Mouse (Mus musculus) C2C12 (cell line): ENCODE measurements around the gene Cit. TPM values are rescaled to one million over a fixed set of nuclear protein-coding genes. Genes with fewer than 3 reads are reported as not detected.

Experiments used
- H3K27me3 ChIP-seq: one replicate; pipeline ENCODE4 v1.6.1; 2011; ENCODE audit not compliant: control insufficient read depth, insufficient read depth, insufficient read length
- H3K36me3 ChIP-seq: one replicate; pipeline ENCODE4 v1.6.1; 2011; ENCODE audit not compliant: control insufficient read depth, insufficient read depth
- H3K4me3 ChIP-seq: one replicate; pipeline ENCODE4 v1.5.1; 2011; ENCODE audit warnings: mild to moderate bottlenecking, control low read depth; ENCODE audit not compliant: poor library complexity, insufficient read depth, severe bottlenecking
- H3K79me2 ChIP-seq: one replicate; pipeline ENCODE4 v1.6.1; 2011; ENCODE audit not compliant: control insufficient read depth, insufficient read depth
- H3K79me3 ChIP-seq: one replicate; pipeline ENCODE4 v1.6.1; 2011; ENCODE audit warnings: low read depth, control low read depth
- H3ac ChIP-seq: one replicate; pipeline ENCODE3; 2011; ENCODE audit warnings: low read depth; ENCODE audit not compliant: control insufficient read depth, insufficient read length
- CEBPB ChIP-seq: IDR thresholded peaks from one replicate; pipeline ENCODE4 v1.6.1; 2011; ENCODE audit warnings: low read depth, mild to moderate bottlenecking, control low read depth, moderate library complexity
- CTCF ChIP-seq: IDR thresholded peaks from one replicate; pipeline ENCODE4 v1.5.1; 2011; ENCODE audit not compliant: control insufficient read depth, insufficient read depth, insufficient read length
- FOSL1 ChIP-seq: IDR thresholded peaks from one replicate; pipeline ENCODE4 v1.8.0; 2011; ENCODE audit warnings: mild to moderate bottlenecking, low read length; ENCODE audit not compliant: poor library complexity, insufficient read depth, severe bottlenecking
- MAX ChIP-seq: IDR thresholded peaks from one replicate; pipeline ENCODE4 v1.6.1; 2011; ENCODE audit warnings: mild to moderate bottlenecking, control low read depth
- MYOD1 ChIP-seq: IDR thresholded peaks from one replicate; pipeline ENCODE4 v1.6.1; 2011; ENCODE audit warnings: low read depth; ENCODE audit not compliant: control insufficient read depth, insufficient read length
- MYOG ChIP-seq: IDR thresholded peaks from one replicate; pipeline ENCODE4 v1.6.1; 2011; ENCODE audit not compliant: control insufficient read depth, insufficient read length; ENCODE audit errors: extremely low read depth
- USF1 ChIP-seq: IDR thresholded peaks from one replicate; pipeline ENCODE4 v1.6.1; 2011; ENCODE audit warnings: low read depth, mild to moderate bottlenecking, control low read depth, moderate library complexity
- polyA plus RNA-seq: library from polyadenylated mRNA; unstranded; fragments of >200 nt; fragmentation: generic; extraction: Trizol; gene quantifications from one replicate; pipeline ENCODE4 v1.2.1, GENCODE M21; 2012; ENCODE audit warnings: missing spikeins

The Cit gene
- polyA plus RNA-seq, 1 experiment = 19.9 TPM

DNA sequence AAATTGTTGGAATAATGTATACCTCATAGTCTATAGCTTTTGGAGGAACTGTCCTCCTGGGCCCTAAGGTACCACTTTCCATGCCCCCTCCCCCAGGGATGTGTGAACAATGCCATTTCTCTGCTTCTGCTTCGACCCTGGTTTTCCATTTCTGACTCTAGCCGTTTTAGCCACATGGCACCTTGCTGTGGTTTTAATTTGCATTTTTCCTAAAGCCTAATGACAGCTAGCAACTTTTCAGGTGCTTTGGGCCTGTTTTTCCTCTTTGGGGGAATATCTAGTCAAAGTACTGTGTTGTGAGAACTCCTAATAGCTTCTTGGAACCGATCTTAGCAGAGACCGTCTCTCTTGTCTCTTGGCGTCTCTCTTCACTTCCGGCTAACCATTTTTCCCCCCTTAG is 139.3 kb downstream of the Cit start:
- no peak overlapping the region for H3K4me3 ChIP-seq
- H3K79me3 ChIP-seq = no peaks in the 10 kb centered on the region
- no peak overlapping the region for H3ac ChIP-seq
- no peaks in the 10 kb centered on the region for H3K27me3 ChIP-seq
- TF ChIP-seq CTCF (no peak), CEBPB (no peak), MYOG (no peak), MYOD1 (no peak), MAX (no peak)
- peaks cover 70% of the 10 kb centered on the region for H3K36me3 ChIP-seq
- no peaks in the 10 kb centered on the region for H3K79me2 ChIP-seq

DNA sequence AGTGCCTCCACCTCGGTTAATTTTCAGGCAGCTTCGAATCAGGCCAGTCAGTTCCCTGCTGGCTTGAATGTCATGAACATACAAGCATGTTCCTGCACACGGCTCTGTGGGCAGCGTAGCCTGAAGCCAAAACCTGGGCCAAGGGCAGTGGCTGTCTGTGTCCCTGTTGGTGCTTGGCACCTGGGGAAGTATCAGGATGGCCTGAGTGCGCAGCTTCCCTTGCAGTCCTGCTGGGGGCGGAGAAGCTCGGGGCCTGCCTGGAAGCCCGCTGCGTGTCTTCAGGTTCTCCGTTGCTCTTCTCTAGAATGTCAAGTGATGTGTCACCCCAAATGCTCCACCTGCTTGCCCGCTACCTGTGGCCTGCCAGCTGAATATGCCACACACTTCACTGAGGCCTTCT is 140.0 kb downstream of the Cit start:
- H3K27me3 ChIP-seq = no peaks in the 10 kb centered on the region
- TF ChIP-seq MAX (no peak), FOSL1 (no peak)
- no peak overlapping the region for H3ac ChIP-seq
- no peak overlapping the region for H3K4me3 ChIP-seq
- peaks cover 70% of the 10 kb centered on the region for H3K36me3 ChIP-seq
- no peaks in the 10 kb centered on the region for H3K79me3 ChIP-seq
- no peaks in the 10 kb centered on the region for H3K79me2 ChIP-seq

DNA sequence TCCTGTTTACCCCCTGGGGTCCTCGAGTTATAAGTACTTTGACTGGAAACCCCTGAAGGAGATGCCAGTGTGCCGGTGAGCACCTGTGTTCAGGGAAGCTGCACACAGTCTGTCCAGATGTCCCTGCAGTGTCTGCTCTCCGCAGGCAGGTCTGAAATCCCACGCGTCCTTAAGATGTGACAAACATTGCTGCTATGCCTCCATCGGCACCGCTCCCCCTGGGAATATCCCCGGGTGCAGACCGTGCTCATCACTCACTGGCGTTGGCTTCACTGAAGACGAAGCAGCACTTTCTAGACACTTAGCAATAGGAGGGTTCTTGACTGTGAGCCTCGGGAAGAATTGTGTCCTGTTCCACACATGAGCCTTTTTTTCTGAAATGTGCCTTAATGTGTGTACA is 142.2 kb downstream of the Cit start:
- H3K36me3 ChIP-seq = peaks cover 85% of the 10 kb centered on the region
- H3K79me3 ChIP-seq = no peaks in the 10 kb centered on the region
- H3K79me2 ChIP-seq = no peaks in the 10 kb centered on the region
- H3K27me3 ChIP-seq = no peaks in the 10 kb centered on the region
- no peak overlapping the region for H3K4me3 ChIP-seq
- TF ChIP-seq MYOD1 = no peak
- no peak for TF ChIP-seq USF1
- no peak for TF ChIP-seq CEBPB
- no peak for TF ChIP-seq FOSL1
- TF ChIP-seq CTCF = no peak
- no peak for TF ChIP-seq MAX
- no peak for TF ChIP-seq MYOG
- no peak overlapping the region for H3ac ChIP-seq

DNA sequence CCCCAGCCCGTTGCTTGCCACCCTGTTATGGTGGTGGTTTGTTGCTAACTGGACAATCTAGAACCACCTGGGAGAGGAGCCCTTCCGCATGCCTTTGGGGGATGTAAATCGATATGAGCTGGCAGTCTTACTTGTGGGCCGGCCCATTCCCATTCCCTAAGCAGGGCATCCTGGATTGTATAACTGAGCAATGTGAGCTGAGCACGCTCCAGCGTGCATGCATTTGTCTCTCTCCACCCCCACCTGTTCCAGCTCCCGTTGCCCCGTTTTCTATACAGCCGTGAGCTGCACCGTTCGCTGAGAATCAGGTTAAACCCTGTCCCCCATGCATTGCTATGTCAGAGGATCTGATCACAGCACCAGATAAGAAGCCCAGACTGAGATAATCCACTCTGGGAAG is 146.6 kb downstream of the Cit start:
- H3K79me3 ChIP-seq = no peaks in the 10 kb centered on the region
- H3K27me3 ChIP-seq = no peaks in the 10 kb centered on the region
- peaks cover 74% of the 10 kb centered on the region for H3K36me3 ChIP-seq
- TF ChIP-seq CEBPB = no peak
- TF ChIP-seq FOSL1 = no peak
- no peak for TF ChIP-seq MAX
- no peak for TF ChIP-seq USF1
- TF ChIP-seq MYOG = no peak
- TF ChIP-seq CTCF = no peak
- TF ChIP-seq MYOD1 = no peak
- H3ac ChIP-seq = no peak overlapping the region
- no peaks in the 10 kb centered on the region for H3K79me2 ChIP-seq
- H3K4me3 ChIP-seq = no peak overlapping the region

DNA sequence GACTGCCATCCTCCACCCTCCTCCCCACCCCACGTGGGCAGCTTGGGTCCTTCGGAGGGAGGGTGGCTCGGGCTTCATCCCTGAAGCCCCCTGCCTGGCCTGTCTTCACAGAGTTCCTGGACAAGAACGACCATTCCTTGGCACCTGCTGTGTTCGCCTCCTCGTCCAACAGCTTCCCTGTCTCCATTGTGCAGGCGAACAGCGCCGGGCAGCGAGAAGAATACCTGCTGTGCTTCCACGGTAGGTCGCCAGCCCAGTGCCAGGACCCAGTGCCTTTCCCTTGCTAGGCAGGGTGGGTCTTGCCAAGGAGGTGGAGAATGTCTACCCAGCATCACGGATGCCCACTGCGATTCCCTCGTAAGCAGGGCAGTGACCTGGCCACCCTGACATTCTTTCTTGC is 149.0 kb downstream of the Cit start:
- Histone ChIP-seq H3K27me3 (no peaks in the 10 kb centered on the region), H3K4me3 (no peak overlapping the region), H3ac (no peak overlapping the region), H3K36me3 (peaks cover 66% of the 10 kb centered on the region), H3K79me2 (no peaks in the 10 kb centered on the region), H3K79me3 (no peaks in the 10 kb centered on the region)
- no peak for TF ChIP-seq USF1
- no peak for TF ChIP-seq MAX
- TF ChIP-seq MYOD1 = no peak
- no peak for TF ChIP-seq MYOG
- no peak for TF ChIP-seq FOSL1
- TF ChIP-seq CTCF = no peak
- no peak for TF ChIP-seq CEBPB

DNA sequence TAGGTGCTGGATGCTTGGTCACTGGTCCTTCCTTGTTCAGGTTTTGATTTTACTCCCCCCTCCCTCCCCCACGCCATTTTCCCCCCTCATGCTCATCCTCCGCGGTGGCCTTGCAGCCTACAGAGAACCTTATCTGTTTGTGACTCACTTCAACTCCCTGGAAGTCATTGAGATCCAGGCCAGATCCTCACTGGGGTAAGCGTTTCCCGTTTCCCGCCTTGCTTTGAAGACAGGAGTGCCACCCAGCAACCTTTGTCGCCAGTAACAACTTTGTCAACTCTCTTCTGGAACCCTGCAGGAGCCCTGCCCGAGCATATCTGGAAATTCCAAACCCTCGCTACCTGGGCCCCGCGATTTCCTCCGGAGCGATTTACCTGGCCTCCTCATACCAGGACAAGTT is 152.3 kb downstream of the Cit start:
- TF ChIP-seq MAX (no peak), USF1 (no peak), MYOG (no peak), CTCF (no peak), CEBPB (no peak)
- Histone ChIP-seq H3K36me3 (peaks cover 51% of the 10 kb centered on the region), H3K79me3 (no peaks in the 10 kb centered on the region), H3ac (no peak overlapping the region), H3K27me3 (no peaks in the 10 kb centered on the region), H3K79me2 (no peaks in the 10 kb centered on the region), H3K4me3 (no peak overlapping the region)
